Mouse (Mus musculus): ENCODE measurements around the gene Ube2e2. TPM values are rescaled to one million over a fixed set of nuclear protein-coding genes. Genes with fewer than 3 reads are reported as not detected.
"Not testable (repeated sequence)": the region's sequence is repeated elsewhere in the genome, so short reads cannot be mapped to it uniquely, and the experiment has no call there.

The Ube2e2 gene
- polyA plus RNA-seq, 1 experiment from 2014 or later = 75.8 TPM

- Histone ChIP-seq H3K9me3 (replicated peaks) (no peaks in the 10 kb centered on the region), H3K27me3 (no peaks in the 10 kb centered on the region), H3K4me1 (no peaks in the 10 kb centered on the region), H3K4me3 (no peak overlapping the region), H3K4me2 (no peak overlapping the region), H3K27ac (no peak overlapping the region), H3K36me3 (ENCODE audit: poor library complexity, severe bottlenecking) (no peaks in the 10 kb centered on the region), H3K9ac (no peak overlapping the region)
- ATAC-seq = no peak
- WGBS = 85% methylated on average over 2 of the region's 2 CpGs
Observed at GRCm38 (mm10) chr14:18720601-18721591, 173.2 kb downstream of the Ube2e2 start.

- H3K27ac ChIP-seq = no peak overlapping the region
- no peak overlapping the region for H3K9ac ChIP-seq
- H3K9me3 ChIP-seq (replicated peaks) = no peaks in the 10 kb centered on the region
- ATAC-seq = no peak
- 88% methylated on average over 1 of the region's 1 CpGs for WGBS
- H3K4me2 ChIP-seq = no peak overlapping the region
- no peaks in the 10 kb centered on the region for H3K36me3 ChIP-seq (ENCODE audit: poor library complexity, severe bottlenecking)
- no peak overlapping the region for H3K4me3 ChIP-seq
- H3K4me1 ChIP-seq = no peaks in the 10 kb centered on the region
- H3K27me3 ChIP-seq = no peaks in the 10 kb centered on the region
Observed at GRCm38 (mm10) chr14:18716970-18717369, 177.1 kb downstream of the Ube2e2 start.

GRCm38 (mm10) chr14:18715529-18715928 is 178.5 kb downstream of the Ube2e2 start:
- Histone ChIP-seq H3K4me2 (no peak overlapping the region), H3K36me3 (ENCODE audit: poor library complexity, severe bottlenecking) (no peaks in the 10 kb centered on the region), H3K27me3 (no peaks in the 10 kb centered on the region), H3K4me3 (no peak overlapping the region), H3K4me1 (no peaks in the 10 kb centered on the region), H3K9me3 (replicated peaks) (peaks cover under 1% of the 10 kb centered on the region; the same call in 1 of the 2 replicates), H3K9ac (no peak overlapping the region), H3K27ac (no peak overlapping the region)
- WGBS = 95% methylated on average over 1 of the region's 1 CpGs
- no peak for ATAC-seq

- 54% methylated on average over 4 of the region's 4 CpGs for WGBS
- no peak overlapping the region for H3K4me3 ChIP-seq
Observed at GRCm38 (mm10) chr14:18697662-18698225, 196.3 kb downstream of the Ube2e2 start.

GRCm38 (mm10) chr14:18696418-18696817 is 197.6 kb downstream of the Ube2e2 start:
- H3K4me2 ChIP-seq; H3K36me3 ChIP-seq (ENCODE audit: poor library complexity, severe bottlenecking); H3K9ac ChIP-seq; H3K4me3 ChIP-seq; H3K9me3 ChIP-seq (replicated peaks); ATAC-seq; H3K27me3 ChIP-seq; H3K4me1 ChIP-seq; H3K27ac ChIP-seq: not testable (repeated sequence)

More at GRCm38 (mm10) chr14:18697662-18698225, 196.3 kb downstream of the Ube2e2 start:
- Histone ChIP-seq H3K4me2 (no peak overlapping the region), H3K9me3 (replicated peaks) (no peaks in the 10 kb centered on the region), H3K9ac (no peak overlapping the region), H3K27me3 (no peaks in the 10 kb centered on the region), H3K27ac (no peak overlapping the region), H3K4me1 (no peaks in the 10 kb centered on the region), H3K36me3 (ENCODE audit: poor library complexity, severe bottlenecking) (no peaks in the 10 kb centered on the region)
- no peak for ATAC-seq

- ATAC-seq = no peak
- Histone ChIP-seq H3K27me3 (no peaks in the 10 kb centered on the region), H3K4me2 (no peak overlapping the region), H3K9ac (no peak overlapping the region), H3K4me3 (no peak overlapping the region), H3K4me1 (no peaks in the 10 kb centered on the region), H3K27ac (no peak overlapping the region), H3K36me3 (ENCODE audit: poor library complexity, severe bottlenecking) (no peaks in the 10 kb centered on the region), H3K9me3 (replicated peaks) (no peaks in the 10 kb centered on the region)
- 65% methylated on average over 3 of the region's 3 CpGs for WGBS
Observed at GRCm38 (mm10) chr14:18678121-18678836, 215.8 kb downstream of the Ube2e2 start.

- no peaks in the 10 kb centered on the region for H3K9me3 ChIP-seq (replicated peaks)
- H3K4me1 ChIP-seq = no peaks in the 10 kb centered on the region
- H3K9ac ChIP-seq = no peak overlapping the region
- 92% methylated on average over 8 of the region's 8 CpGs for WGBS
- no peak overlapping the region for H3K4me2 ChIP-seq
- H3K27ac ChIP-seq = no peak overlapping the region
- H3K36me3 ChIP-seq (ENCODE audit: poor library complexity, severe bottlenecking) = no peaks in the 10 kb centered on the region
- H3K4me3 ChIP-seq = no peak overlapping the region
- no peaks in the 10 kb centered on the region for H3K27me3 ChIP-seq
- ATAC-seq = no peak
Observed at GRCm38 (mm10) chr14:18670712-18671111, 223.4 kb downstream of the Ube2e2 start.

GRCm38 (mm10) chr14:18669301-18669935 is 224.6 kb downstream of the Ube2e2 start:
- H3K4me2 ChIP-seq = no peak overlapping the region
- no peaks in the 10 kb centered on the region for H3K4me1 ChIP-seq
- H3K9ac ChIP-seq = no peak overlapping the region
- H3K27me3 ChIP-seq = no peaks in the 10 kb centered on the region
- H3K4me3 ChIP-seq = no peak overlapping the region
- peak; percentile 51; the same call in 1 of the 2 replicates for ATAC-seq
- H3K27ac ChIP-seq = no peak overlapping the region; the same call in 1 of the 2 replicates
- H3K36me3 ChIP-seq (ENCODE audit: poor library complexity, severe bottlenecking) = no peaks in the 10 kb centered on the region
- WGBS = 60% methylated on average over 2 of the region's 2 CpGs
- no peaks in the 10 kb centered on the region for H3K9me3 ChIP-seq (replicated peaks)

- H3K27me3 ChIP-seq; H3K4me2 ChIP-seq; ATAC-seq; H3K9ac ChIP-seq; H3K9me3 ChIP-seq (replicated peaks); H3K27ac ChIP-seq; H3K36me3 ChIP-seq (ENCODE audit: poor library complexity, severe bottlenecking); H3K4me3 ChIP-seq; H3K4me1 ChIP-seq: not testable (repeated sequence)
- 95% methylated on average over 4 of the region's 4 CpGs for WGBS
Observed at GRCm38 (mm10) chr14:18668309-18668708, 225.8 kb downstream of the Ube2e2 start.

- Histone ChIP-seq H3K4me2 (no peak overlapping the region), H3K4me1 (no peaks in the 10 kb centered on the region), H3K36me3 (ENCODE audit: poor library complexity, severe bottlenecking) (no peaks in the 10 kb centered on the region), H3K27me3 (no peaks in the 10 kb centered on the region), H3K9ac (no peak overlapping the region), H3K4me3 (no peak overlapping the region), H3K27ac (no peak overlapping the region), H3K9me3 (replicated peaks) (no peaks in the 10 kb centered on the region)
- whole genome bisulfite sequencing = 94% methylated on average over 2 of the region's 2 CpGs
- no peak for ATAC-seq
Observed at GRCm38 (mm10) chr14:18667755-18668154, 226.3 kb downstream of the Ube2e2 start.

GRCm38 (mm10) chr14:18666251-18666650 is 227.8 kb downstream of the Ube2e2 start:
- ATAC-seq = no peak
- Histone ChIP-seq H3K36me3 (ENCODE audit: poor library complexity, severe bottlenecking) (no peaks in the 10 kb centered on the region), H3K4me1 (no peaks in the 10 kb centered on the region), H3K9me3 (replicated peaks) (peaks cover 9% of the 10 kb centered on the region; the same call in 1 of the 2 replicates), H3K27ac (no peak overlapping the region), H3K9ac (no peak overlapping the region), H3K27me3 (no peaks in the 10 kb centered on the region), H3K4me3 (no peak overlapping the region), H3K4me2 (no peak overlapping the region)
- 66% methylated on average over 1 of the region's 1 CpGs for WGBS
